Mouse (Mus musculus) C2C12 (cell line): ENCODE measurements around the gene Endov.

Experiments
- CTCF ChIP-seq: IDR thresholded peaks from one replicate; pipeline ENCODE4 v1.5.1; 2011; ENCODE audit not compliant: control insufficient read depth, insufficient read depth, insufficient read length
- FOSL1 ChIP-seq: IDR thresholded peaks from one replicate; pipeline ENCODE4 v1.8.0; 2011; ENCODE audit warnings: mild to moderate bottlenecking, low read length; ENCODE audit not compliant: poor library complexity, insufficient read depth, severe bottlenecking
- MYOD1 ChIP-seq: IDR thresholded peaks from one replicate; pipeline ENCODE4 v1.6.1; 2011; ENCODE audit warnings: low read depth; ENCODE audit not compliant: control insufficient read depth, insufficient read length

DNA sequence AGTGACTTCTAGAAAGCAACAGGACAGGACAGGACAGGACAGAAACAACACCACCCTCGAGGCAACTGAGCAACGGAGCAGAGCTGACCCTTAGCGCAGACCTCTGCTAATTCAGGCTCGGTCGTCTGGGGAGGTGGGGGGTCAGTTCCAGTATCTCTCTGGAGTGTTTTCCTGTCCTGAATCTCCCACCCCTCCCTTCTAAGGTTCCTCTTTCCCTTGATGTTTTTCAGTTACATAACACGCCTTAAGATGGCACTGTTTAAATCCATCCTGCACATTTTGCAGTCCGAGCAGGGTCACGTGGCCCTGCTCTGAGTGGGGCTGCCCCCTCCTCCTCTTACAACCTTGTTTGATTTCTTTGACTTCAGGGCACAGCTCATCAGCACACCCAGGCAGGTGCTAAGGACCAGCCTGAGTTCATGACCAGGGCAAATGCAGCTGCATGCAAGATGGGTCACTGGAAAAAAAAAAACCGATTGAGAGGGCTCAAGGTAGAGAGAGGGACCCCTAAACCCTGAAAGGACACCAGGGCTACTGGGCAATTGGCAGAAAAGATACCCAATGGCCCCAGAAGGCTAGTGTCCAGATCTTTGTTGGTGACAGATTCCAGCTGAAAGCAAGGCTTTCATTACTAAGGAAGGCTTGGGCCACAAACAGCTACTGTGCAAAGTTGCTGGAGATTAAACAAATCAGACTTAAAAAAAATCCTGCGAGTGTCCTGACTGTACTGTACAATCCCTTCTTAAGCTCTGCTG is 54.8 kb downstream of the Endov start:
- TF ChIP-seq CTCF (no peak), FOSL1 (no peak), MYOD1 (no peak)
